Mouse (Mus musculus) heart, embryonic 14.5 days (tissue): ENCODE results near the gene Csmd2. TPM values are rescaled to one million over a fixed set of nuclear protein-coding genes. Genes with fewer than 3 reads are reported as not detected.

ENCODE experiments used
- ATAC-seq: fragments of 200-750 bp; cut with Nextera tagmentation; 2 replicates; pipeline ENCODE4 v1.8.0; 2017; ENCODE audit warnings: low read depth, moderate TSS enrichment; ENCODE audit not compliant: insufficient number of reproducible peaks, insufficient read depth, low FRiP score
- H3K27ac ChIP-seq, 2 experiments: fragments of 200-500 bp in 1 of 2; fragments of 300-500 bp in 1 of 2; sonication (generic) in 1 of 2; replicated peaks in 1 of 2; 2 replicates each; pipeline ENCODE4 v1.5.1; 2012 to 2014; ENCODE audit warnings: low read depth in 2 of 2, low read length in 2 of 2, control low read depth in 1 of 2, mild to moderate bottlenecking in 1 of 2, mixed read lengths in 1 of 2; ENCODE audit not compliant: control insufficient read depth in 1 of 2, insufficient read depth in 1 of 2
- H3K27me3 ChIP-seq: fragments of 300-500 bp; sonication (generic); 2 replicates; pipeline ENCODE4 v1.6.1; 2014; ENCODE audit warnings: mild to moderate bottlenecking, low read length, control low read depth; ENCODE audit not compliant: control insufficient read depth, insufficient read depth
- H3K36me3 ChIP-seq: fragments of 300-500 bp; sonication (generic); 2 replicates; pipeline ENCODE4 v1.6.1; 2014; ENCODE audit warnings: mild to moderate bottlenecking, control low read depth, low read length, mixed read lengths; ENCODE audit not compliant: control insufficient read depth, insufficient read depth
- H3K4me1 ChIP-seq, 2 experiments: fragments of 200-500 bp in 1 of 2; fragments of 300-500 bp in 1 of 2; sonication (generic) in 1 of 2; 2 replicates each; pipeline ENCODE4 v1.6.1; 2012 to 2014; ENCODE audit warnings: low read length in 2 of 2, control low read depth in 1 of 2, mixed read lengths in 1 of 2; ENCODE audit not compliant: control insufficient read depth in 2 of 2, insufficient read depth in 2 of 2
- H3K4me2 ChIP-seq: fragments of 300-500 bp; sonication (generic); 2 replicates; pipeline ENCODE4 v1.6.1; 2014; ENCODE audit warnings: mild to moderate bottlenecking, low read length
- H3K4me3 ChIP-seq, 2 experiments: fragments of 200-500 bp in 1 of 2; fragments of 300-500 bp in 1 of 2; sonication (generic) in 1 of 2; 2 replicates each; pipeline ENCODE4 v1.5.1; 2012 to 2014; ENCODE audit warnings: low read length in 2 of 2, mild to moderate bottlenecking in 2 of 2, control low read depth in 1 of 2, low read depth in 1 of 2, moderate library complexity in 1 of 2; ENCODE audit not compliant: control insufficient read depth in 1 of 2, insufficient read depth in 1 of 2
- H3K9ac ChIP-seq: fragments of 300-500 bp; sonication (generic); 2 replicates; pipeline ENCODE4 v1.6.1; 2014; ENCODE audit warnings: mild to moderate bottlenecking, low read length
- H3K9me3 ChIP-seq: fragments of 300-500 bp; sonication (generic); 2 replicates; pipeline ENCODE4 v1.6.1; 2016; ENCODE audit warnings: low read length, control low read depth; ENCODE audit not compliant: control insufficient read depth
- WGBS: fragments of 180-500 bp; shearing (Covaris S2); extraction: QIAGEN DNeasy Blood & Tissue Kit; methylation state at CpG from one replicate; pipeline ENCODE4 v1.1.7; 2014; 5-methylcytosine and 5-hydroxymethylcytosine counted together
- polyA plus RNA-seq: library from polyadenylated mRNA; unstranded; fragments of >200 nt; fragmentation: Nextera tagmentation; extraction: Ambion mirVana; gene quantifications from 2 replicates; pipeline ENCODE4 v1.2.1, GENCODE M21; 2014

The Csmd2 gene
- polyA plus RNA-seq, 1 experiment from 2014 or later, result 0.04 TPM

- Histone ChIP-seq H3K4me2 (no peak overlapping the region), H3K4me3 (no peak overlapping the region), H3K27me3 (no peaks in the 10 kb centered on the region), H3K9ac (no peak overlapping the region), H3K36me3 (no peaks in the 10 kb centered on the region), H3K9me3 (no peaks in the 10 kb centered on the region), H3K27ac (no peak overlapping the region), H3K4me1 (peaks cover 0 to 2% of the 10 kb centered on the region in 2 experiments; a peak in 1 of 4 replicates)
- WGBS, result 35% methylated on average over 12 of the region's 13 CpGs
- no peak for ATAC-seq
Measured at GRCm38 (mm10) chr4:128227377-128228316, 240.0 kb downstream of the Csmd2 start.

- Histone ChIP-seq H3K4me2 (no peak overlapping the region), H3K9ac (no peak overlapping the region), H3K4me3 (no peak overlapping the region), H3K27ac (no peak overlapping the region), H3K27me3 (no peaks in the 10 kb centered on the region), H3K36me3 (no peaks in the 10 kb centered on the region), H3K9me3 (no peaks in the 10 kb centered on the region), H3K4me1 (no peaks in the 10 kb centered on the region)
- WGBS, result 81% methylated on average over 13 of the region's 13 CpGs
- no peak for ATAC-seq
Measured at GRCm38 (mm10) chr4:128233458-128233857, 245.8 kb downstream of the Csmd2 start.

- Histone ChIP-seq H3K27me3 (no peaks in the 10 kb centered on the region), H3K9me3 (no peaks in the 10 kb centered on the region), H3K9ac (no peak overlapping the region), H3K36me3 (no peaks in the 10 kb centered on the region), H3K4me3 (no peak overlapping the region), H3K4me2 (no peak overlapping the region), H3K4me1 (no peaks in the 10 kb centered on the region), H3K27ac (no peak overlapping the region)
- WGBS, result 52% methylated on average over 1 of the region's 1 CpGs
- no peak for ATAC-seq
Measured at GRCm38 (mm10) chr4:128239113-128239512, 251.5 kb downstream of the Csmd2 start.

- ATAC-seq, result no peak
- H3K27ac ChIP-seq, result no peak overlapping the region
- no peaks in the 10 kb centered on the region for H3K27me3 ChIP-seq
- no peak overlapping the region for H3K4me3 ChIP-seq
- no peaks in the 10 kb centered on the region for H3K9me3 ChIP-seq
- no peaks in the 10 kb centered on the region for H3K4me1 ChIP-seq
- no peak overlapping the region for H3K9ac ChIP-seq
- H3K4me2 ChIP-seq, result no peak overlapping the region
- no peaks in the 10 kb centered on the region for H3K36me3 ChIP-seq
- 53% methylated on average over 19 of the region's 19 CpGs for WGBS
Measured at GRCm38 (mm10) chr4:128241075-128241853, 253.6 kb downstream of the Csmd2 start.

- Histone ChIP-seq H3K4me2 (no peak overlapping the region), H3K9ac (no peak overlapping the region), H3K9me3 (no peaks in the 10 kb centered on the region), H3K4me3 (no peak overlapping the region), H3K4me1 (no peaks in the 10 kb centered on the region), H3K27ac (no peak overlapping the region), H3K27me3 (no peaks in the 10 kb centered on the region), H3K36me3 (no peaks in the 10 kb centered on the region)
- ATAC-seq, result no peak
- 53% methylated on average over 2 of the region's 2 CpGs for WGBS
Measured at GRCm38 (mm10) chr4:128241854-128242356, 254.2 kb downstream of the Csmd2 start.

GRCm38 (mm10) chr4:128245201-128245600, 257.5 kb downstream of the Csmd2 start:
- Histone ChIP-seq H3K4me1 (no peaks in the 10 kb centered on the region), H3K4me3 (no peak overlapping the region), H3K27ac (no peak overlapping the region), H3K4me2 (no peak overlapping the region), H3K9ac (no peak overlapping the region), H3K36me3 (no peaks in the 10 kb centered on the region), H3K9me3 (no peaks in the 10 kb centered on the region), H3K27me3 (no peaks in the 10 kb centered on the region)
- 15% methylated on average over 2 of the region's 2 CpGs for WGBS
- ATAC-seq, result no peak

- no peak for ATAC-seq
- H3K4me1 ChIP-seq, result no peaks in the 10 kb centered on the region
- H3K4me2 ChIP-seq, result no peak overlapping the region
- H3K27ac ChIP-seq, result no peak overlapping the region
- no peak overlapping the region for H3K9ac ChIP-seq
- no peaks in the 10 kb centered on the region for H3K27me3 ChIP-seq
- H3K4me3 ChIP-seq, result no peak overlapping the region
- H3K36me3 ChIP-seq, result no peaks in the 10 kb centered on the region
- H3K9me3 ChIP-seq, result no peaks in the 10 kb centered on the region
- 7% methylated on average over 5 of the region's 5 CpGs for WGBS
Measured at GRCm38 (mm10) chr4:128248676-128249075, 261.0 kb downstream of the Csmd2 start.
